Mouse (Mus musculus) MEL (cell line): ENCODE measurements around the gene P2rx2. TPM values are rescaled to one million over a fixed set of nuclear protein-coding genes. Genes with fewer than 3 reads are reported as not detected.

Experiments used
- DNase-seq: peaks from one replicate; pipeline ENCODE4 v3.0.0; 2011; ENCODE audit warnings: low read depth, low spot score
- H3K27ac ChIP-seq: 2 replicates; pipeline ENCODE4 v1.5.1; 2012; ENCODE audit warnings: low read depth, mild to moderate bottlenecking, control low read depth, low read length, moderate library complexity; ENCODE audit not compliant: control insufficient read depth
- H3K27me3 ChIP-seq, 2 experiments: fragments of 150-350 bp in 1 of 2; sonication (generic) in 1 of 2; 2 replicates each; pipeline ENCODE4 v1.6.1; 2012; ENCODE audit warnings: low read length in 2 of 2, mild to moderate bottlenecking in 2 of 2, improper control_type of control experiment in 1 of 2, moderate library complexity in 1 of 2; ENCODE audit not compliant: insufficient read depth in 2 of 2, control insufficient read depth in 1 of 2
- H3K36me3 ChIP-seq, 2 experiments: 2 replicates each; pipeline ENCODE4 v1.6.1; 2012 to 2014; ENCODE audit warnings: low read length in 2 of 2, improper control_type of control experiment in 1 of 2, inconsistent platforms in 1 of 2, mild to moderate bottlenecking in 1 of 2; ENCODE audit not compliant: insufficient read depth in 2 of 2, control insufficient read depth in 1 of 2
- H3K4me1 ChIP-seq, 2 experiments: fragments of 150-350 bp in 1 of 2; sonication (generic) in 1 of 2; 2 replicates each; pipeline ENCODE4 v1.6.1; 2012; ENCODE audit warnings: low read length in 2 of 2, improper control_type of control experiment in 1 of 2, mild to moderate bottlenecking in 1 of 2; ENCODE audit not compliant: insufficient read depth in 2 of 2, control insufficient read depth in 1 of 2
- H3K4me3 ChIP-seq, 2 experiments: fragments of 150-350 bp in 1 of 2; sonication (generic) in 1 of 2; 2 replicates each; pipeline ENCODE4 v1.5.1; 2012; ENCODE audit warnings: low read depth in 2 of 2, low read length in 2 of 2, mild to moderate bottlenecking in 2 of 2, moderate library complexity in 2 of 2, control low read depth in 1 of 2, improper control_type of control experiment in 1 of 2; ENCODE audit not compliant: control insufficient read depth in 1 of 2, insufficient read depth in 1 of 2
- H3K79me2 ChIP-seq: 2 replicates; pipeline ENCODE4 v1.6.1; 2012; ENCODE audit warnings: mild to moderate bottlenecking, low read length, moderate library complexity; ENCODE audit not compliant: control insufficient read depth, poor library complexity, insufficient read depth
- H3K9ac ChIP-seq: 2 replicates; pipeline ENCODE4 v1.6.1; 2012; ENCODE audit warnings: low read depth, mild to moderate bottlenecking, control low read depth, low read length, moderate library complexity; ENCODE audit not compliant: control insufficient read depth, poor library complexity, severe bottlenecking
- H3K9me3 ChIP-seq: fragments of 150-350 bp; sonication (generic); replicated peaks from 2 replicates; pipeline ENCODE4 v1.6.1; 2012; ENCODE audit warnings: mild to moderate bottlenecking, low read length, improper control_type of control experiment, moderate library complexity; ENCODE audit not compliant: insufficient read depth
- CHD2 ChIP-seq: IDR thresholded peaks from 2 replicates; pipeline ENCODE4 v1.6.1; 2011; ENCODE audit warnings: low read length, improper control_type of control experiment
- EP300 ChIP-seq, 2 experiments: IDR thresholded peaks; 2 replicates each; pipeline ENCODE4 v1.6.1; 2011; ENCODE audit warnings: improper control_type of control experiment in 2 of 2, low read length in 2 of 2, low read depth in 1 of 2, mild to moderate bottlenecking in 1 of 2
- HCFC1 ChIP-seq: IDR thresholded peaks from 2 replicates; pipeline ENCODE4 v1.6.1; 2012; ENCODE audit warnings: low read depth, mild to moderate bottlenecking, inconsistent platforms, low read length, improper control_type of control experiment, moderate library complexity
- JUND ChIP-seq: IDR thresholded peaks from 2 replicates; pipeline ENCODE4 v1.6.1; 2011; ENCODE audit warnings: low read depth, mild to moderate bottlenecking, improper control_type of control experiment, low read length
- KAT2A ChIP-seq: conservative IDR thresholded peaks from 2 replicates; pipeline ENCODE4 v1.6.1; 2012; ENCODE audit warnings: low read depth, low read length, improper control_type of control experiment, inconsistent platforms
- MAFK ChIP-seq: IDR thresholded peaks from 2 replicates; pipeline ENCODE4 v1.6.1; 2011; ENCODE audit warnings: low read depth, mild to moderate bottlenecking, low read length, improper control_type of control experiment, borderline replicate concordance
- MAZ ChIP-seq: IDR thresholded peaks from 2 replicates; pipeline ENCODE4 v1.6.1; 2012; ENCODE audit warnings: low read depth, mild to moderate bottlenecking, inconsistent platforms, low read length, improper control_type of control experiment
- MEF2A ChIP-seq: IDR thresholded peaks from 2 replicates; pipeline ENCODE4 v1.6.1; 2014; ENCODE audit warnings: low read depth, mild to moderate bottlenecking, inconsistent platforms, low read length, improper control_type of control experiment; ENCODE audit not compliant: poor library complexity, insufficient replicate concordance, severe bottlenecking; ENCODE audit errors: extremely low read depth
- MYB ChIP-seq: IDR thresholded peaks from 2 replicates; pipeline ENCODE4 v1.6.1; 2011; ENCODE audit warnings: mild to moderate bottlenecking, low read depth, low read length, improper control_type of control experiment
- MYC ChIP-seq: IDR thresholded peaks from 2 replicates; pipeline ENCODE4 v1.6.1; 2011; ENCODE audit warnings: low read depth, mild to moderate bottlenecking, low read length, improper control_type of control experiment, moderate library complexity
- NELFE ChIP-seq: IDR thresholded peaks from 2 replicates; pipeline ENCODE4 v1.6.1; 2011; ENCODE audit warnings: low read depth, low read length, improper control_type of control experiment
- NRF1 ChIP-seq: IDR thresholded peaks from 2 replicates; pipeline ENCODE4 v1.6.1; 2014; ENCODE audit warnings: low read depth, mild to moderate bottlenecking, inconsistent platforms, low read length, improper control_type of control experiment, moderate library complexity; ENCODE audit not compliant: poor library complexity, insufficient read depth, severe bottlenecking
- POLR2AphosphoS5 ChIP-seq: IDR thresholded peaks from 2 replicates; pipeline ENCODE4 v1.6.1; 2012; ENCODE audit warnings: low read depth, borderline replicate concordance, mild to moderate bottlenecking, inconsistent platforms, low read length, moderate library complexity, mixed read lengths
- RCOR1 ChIP-seq: IDR thresholded peaks from 2 replicates; pipeline ENCODE4 v1.6.1; 2012; ENCODE audit warnings: low read depth, mild to moderate bottlenecking, inconsistent platforms, low read length, improper control_type of control experiment
- SMC3 ChIP-seq: IDR thresholded peaks from 2 replicates; pipeline ENCODE4 v1.6.1; 2011; ENCODE audit warnings: low read depth, low read length, improper control_type of control experiment
- UBTF ChIP-seq: IDR thresholded peaks from 2 replicates; pipeline ENCODE4 v1.6.1; 2012; ENCODE audit warnings: low read depth, mild to moderate bottlenecking, inconsistent platforms, low read length, improper control_type of control experiment, moderate library complexity, borderline replicate concordance; ENCODE audit not compliant: insufficient read depth
- ZMIZ1 ChIP-seq: IDR thresholded peaks from 2 replicates; pipeline ENCODE4 v1.6.1; 2012; ENCODE audit warnings: low read depth, mild to moderate bottlenecking, inconsistent platforms, low read length, improper control_type of control experiment, moderate library complexity
- ZNF384 ChIP-seq: IDR thresholded peaks from 2 replicates; pipeline ENCODE4 v1.6.1; 2012; ENCODE audit warnings: low read depth, mild to moderate bottlenecking, inconsistent platforms, low read length, improper control_type of control experiment
- polyA plus RNA-seq, 2 experiments: library from polyadenylated mRNA; stranded (reverse) in 1 of 2; unstranded in 1 of 2; fragments of >175 nt in 1 of 2; fragments of >200 nt in 1 of 2; gene quantifications; 2 replicates each; pipeline versions ENCODE4 v1.2.1 to v1.2.4; 2012; ENCODE audit warnings: low replicate concordance in 2 of 2, low read depth in 1 of 2; ENCODE audit not compliant: insufficient read length in 2 of 2, insufficient read depth in 1 of 2, missing spikeins in 1 of 2
- total RNA-seq: library from RNA; depleted of rRNA; stranded (reverse); fragments of 300-350 nt; gene quantifications from 2 replicates; pipeline ENCODE4 v1.2.3, GENCODE M21; 2012

P2rx2 gene
- total and polyA plus RNA-seq, 3 experiments, result 0.08 to 0.57 TPM; not detected in 1

- Histone ChIP-seq H3K27ac (no peak overlapping the region), H3K36me3 (no peaks in the 10 kb centered on the region), H3K9ac (no peak overlapping the region), H3K4me3 (no peak overlapping the region), H3K9me3 (no peaks in the 10 kb centered on the region), H3K79me2 (no peaks in the 10 kb centered on the region), H3K4me1 (no peaks in the 10 kb centered on the region), H3K27me3 (no peaks in the 10 kb centered on the region)
- DNase-seq, result no peak
- TF ChIP-seq MAZ (no peak), UBTF (no peak), RCOR1 (no peak), MAFK (no peak), NELFE (no peak), ZNF384 (no peak), SMC3 (no peak), POLR2AphosphoS5 (no peak), CHD2 (no peak), JUND (no peak)
These were observed 36.1 kb upstream of the P2rx2 start for GRCm38 (mm10) chr5:110379086-110379485.

- Histone ChIP-seq H3K27ac (no peak overlapping the region), H3K9me3 (no peaks in the 10 kb centered on the region), H3K4me1 (no peaks in the 10 kb centered on the region), H3K27me3 (no peaks in the 10 kb centered on the region), H3K79me2 (no peaks in the 10 kb centered on the region), H3K9ac (no peak overlapping the region), H3K36me3 (no peaks in the 10 kb centered on the region), H3K4me3 (no peak overlapping the region)
- DNase-seq, result no peak
- no peak for TF ChIP-seq ZMIZ1
- TF ChIP-seq HCFC1, result no peak
- no peak for TF ChIP-seq MYC
- no peak for TF ChIP-seq CHD2
- TF ChIP-seq MYB, result no peak
- TF ChIP-seq EP300 (IDR thresholded peaks at IDR 0.05; ENCODE audit: low read depth in 1 of 2, low read length in 2 of 2), result no peak
- no peak for TF ChIP-seq MEF2A
- no peak for TF ChIP-seq MAFK
- no peak for TF ChIP-seq POLR2AphosphoS5
- TF ChIP-seq JUND, result no peak
- TF ChIP-seq KAT2A, result no peak
- no peak for TF ChIP-seq NRF1
These were observed 35.2 kb upstream of the P2rx2 start for GRCm38 (mm10) chr5:110378181-110378583.
